Mouse (Mus musculus): ENCODE measurements around the gene Mettl1.

The Mettl1 gene

GRCm38 (mm10) chr10:127083915-127084306 is 42.7 kb downstream of the Mettl1 start:
- no peak for DNase-seq (ENCODE audit: low read depth, low spot score)

GRCm38 (mm10) chr10:127085052-127085451 is 43.8 kb downstream of the Mettl1 start:
- no peak for DNase-seq (ENCODE audit: low read depth, low spot score)

- DNase-seq (ENCODE audit: low read depth, low spot score): no peak
These were observed 44.4 kb downstream of the Mettl1 start for GRCm38 (mm10) chr10:127085633-127086032.

- DNase-seq (ENCODE audit: low read depth, low spot score): no peak
These were observed 49.6 kb downstream of the Mettl1 start for GRCm38 (mm10) chr10:127090560-127091411.

- DNase-seq (ENCODE audit: low read depth, low spot score): no peak
These were observed 50.5 kb downstream of the Mettl1 start for GRCm38 (mm10) chr10:127091507-127092396.

GRCm38 (mm10) chr10:127092742-127093141 is 51.5 kb downstream of the Mettl1 start:
- DNase-seq (ENCODE audit: low read depth, low spot score): no peak

- DNase-seq (ENCODE audit: low read depth, low spot score): no peak
These were observed 53.2 kb downstream of the Mettl1 start for GRCm38 (mm10) chr10:127094382-127094802.

Data from ES-CJ7 (cell line).